Mouse (Mus musculus) bone marrow, adult 2 months (tissue): ENCODE measurements around the gene Rasgrp3. TPM values are rescaled to one million over a fixed set of nuclear protein-coding genes. Genes with fewer than 3 reads are reported as not detected.

Experiments
- H3K27ac ChIP-seq: fragments of 200-500 bp; 2 replicates; pipeline ENCODE4 v1.5.1; 2012; ENCODE audit warnings: low read depth, mild to moderate bottlenecking, control low read depth, inconsistent platforms, low read length; ENCODE audit not compliant: control insufficient read depth, poor library complexity, insufficient read depth
- H3K4me1 ChIP-seq: fragments of 200-500 bp; 2 replicates; pipeline ENCODE4 v1.6.1; 2011; ENCODE audit warnings: low read length; ENCODE audit not compliant: control insufficient read depth, insufficient read depth
- H3K4me3 ChIP-seq: fragments of 200-500 bp; replicated peaks from 2 replicates; pipeline ENCODE3; 2011; ENCODE audit warnings: mild to moderate bottlenecking, low read depth, low read length, control low read depth; ENCODE audit not compliant: control insufficient read depth
- CTCF ChIP-seq: fragments of 200-500 bp; IDR thresholded peaks from 2 replicates; pipeline ENCODE4 v1.5.1; 2011; ENCODE audit warnings: low read length, control low read depth; ENCODE audit not compliant: control insufficient read depth, insufficient read depth
- POLR2A ChIP-seq: fragments of 200-500 bp; IDR thresholded peaks from 2 replicates; pipeline ENCODE4 v1.6.1; 2011; ENCODE audit warnings: low read depth, mild to moderate bottlenecking, control low read depth, low read length, borderline replicate concordance; ENCODE audit not compliant: control insufficient read depth
- WGBS: fragments of 180-500 bp; shearing (Covaris S2); methylation state at CpG from one replicate; pipeline ENCODE4 v1.1.7; 2018; 5-methylcytosine and 5-hydroxymethylcytosine counted together
- polyA plus RNA-seq: library from polyadenylated mRNA; stranded (reverse); fragments of >200 nt; gene quantifications from 2 replicates; pipeline ENCODE4 v1.2.4, GENCODE M21; 2011; ENCODE audit warnings: low replicate concordance; ENCODE audit not compliant: missing spikeins, insufficient read depth, insufficient read length

Rasgrp3 gene
- polyA plus RNA-seq, 1 experiment: 4.3 TPM

DNA sequence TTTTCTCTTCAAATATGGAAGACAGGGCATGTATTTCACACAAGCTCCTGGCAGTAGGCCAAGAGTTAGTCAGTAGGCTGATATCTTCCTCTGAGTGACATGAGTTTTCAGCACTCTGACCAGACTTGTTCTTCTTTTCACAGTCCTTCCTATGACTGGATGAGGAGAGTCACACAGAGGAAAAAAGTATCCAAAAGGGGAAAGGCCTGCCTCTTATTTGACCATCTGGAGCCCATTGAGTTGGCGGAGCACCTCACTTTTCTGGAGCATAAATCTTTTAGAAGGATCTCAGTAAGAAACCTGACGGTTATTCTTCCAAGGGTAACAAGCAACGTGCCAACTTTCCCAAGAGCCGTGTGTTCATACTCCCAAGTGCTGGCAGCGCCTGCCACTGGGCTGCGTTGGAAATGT is 62.5 kb downstream of the Rasgrp3 start:
- TF ChIP-seq CTCF (no peak), POLR2A (no peak)
- 80% methylated on average over 6 of the region's 6 CpGs for WGBS
- H3K4me3 ChIP-seq: no peak overlapping the region
- no peak overlapping the region for H3K27ac ChIP-seq
- H3K4me1 ChIP-seq: no peaks in the 10 kb centered on the region

GRCm38 (mm10) chr17:75503031-75503430 is 67.3 kb downstream of the Rasgrp3 start:
- no peak overlapping the region for H3K4me3 ChIP-seq
- WGBS: 77% methylated on average over 3 of the region's 3 CpGs
- no peak overlapping the region for H3K27ac ChIP-seq
- TF ChIP-seq CTCF (no peak), POLR2A (no peak)
- H3K4me1 ChIP-seq: peaks cover 1% of the 10 kb centered on the region; the same call in 1 of the 2 replicates

DNA sequence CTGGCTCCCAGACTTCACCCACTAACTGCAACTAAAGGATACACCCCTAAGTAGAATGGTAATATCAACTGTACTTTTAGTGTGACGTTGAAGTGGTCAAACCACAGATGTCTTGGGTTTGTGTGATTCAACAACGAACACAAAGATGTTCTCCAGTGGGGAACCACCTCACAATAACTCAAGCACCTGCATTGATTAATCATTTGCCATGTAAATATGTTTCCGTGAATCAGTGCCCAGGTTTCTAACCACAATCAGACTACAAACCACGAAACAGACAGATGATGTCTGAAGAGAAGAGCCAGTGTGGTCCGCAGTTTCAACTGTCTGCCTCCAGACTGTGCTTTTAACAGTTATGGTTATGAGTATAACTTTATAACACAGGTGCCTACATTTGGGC is 69.4 kb downstream of the Rasgrp3 start:
- H3K4me1 ChIP-seq: peaks cover 1% of the 10 kb centered on the region; the same call in 1 of the 2 replicates
- WGBS: 59% methylated on average over 5 of the region's 5 CpGs
- TF ChIP-seq CTCF (no peak), POLR2A (no peak)
- no peak overlapping the region for H3K4me3 ChIP-seq
- no peak overlapping the region for H3K27ac ChIP-seq

DNA sequence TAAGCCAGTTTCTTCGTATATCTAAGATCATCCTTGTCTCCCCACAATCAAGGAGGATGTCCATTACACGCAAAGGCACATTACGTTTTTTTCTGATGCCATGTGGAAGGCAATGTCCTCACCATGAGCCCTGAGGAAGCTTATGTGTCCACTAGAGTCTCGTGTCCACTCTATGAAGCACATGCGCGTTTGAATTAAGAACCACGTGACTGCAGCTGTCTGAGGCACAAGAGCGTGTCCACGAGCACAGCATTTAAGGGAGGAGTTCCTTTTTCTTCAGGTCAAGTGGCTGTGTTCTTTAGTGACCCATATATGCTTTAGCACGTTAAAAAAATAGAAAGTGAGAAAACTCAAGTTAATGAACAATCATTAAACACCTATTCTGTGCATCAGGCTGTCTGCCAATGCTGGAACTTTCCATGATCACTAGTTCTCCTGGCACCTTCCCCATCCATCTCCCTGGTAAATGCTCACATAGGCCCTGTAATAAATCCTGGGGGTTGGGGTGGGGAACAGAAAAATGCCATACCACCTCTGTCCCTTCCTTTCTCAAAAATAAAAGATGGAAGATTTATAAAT is 70.5 kb downstream of the Rasgrp3 start:
- Histone ChIP-seq H3K4me3 (no peak overlapping the region), H3K4me1 (peaks cover 1% of the 10 kb centered on the region; the same call in 1 of the 2 replicates), H3K27ac (no peak overlapping the region)
- 77% methylated on average over 10 of the region's 10 CpGs for WGBS
- TF ChIP-seq CTCF (no peak), POLR2A (no peak)

- WGBS: 76% methylated on average over 10 of the region's 10 CpGs
Measured at GRCm38 (mm10) chr17:75506708-75507641, 71.3 kb downstream of the Rasgrp3 start.

DNA sequence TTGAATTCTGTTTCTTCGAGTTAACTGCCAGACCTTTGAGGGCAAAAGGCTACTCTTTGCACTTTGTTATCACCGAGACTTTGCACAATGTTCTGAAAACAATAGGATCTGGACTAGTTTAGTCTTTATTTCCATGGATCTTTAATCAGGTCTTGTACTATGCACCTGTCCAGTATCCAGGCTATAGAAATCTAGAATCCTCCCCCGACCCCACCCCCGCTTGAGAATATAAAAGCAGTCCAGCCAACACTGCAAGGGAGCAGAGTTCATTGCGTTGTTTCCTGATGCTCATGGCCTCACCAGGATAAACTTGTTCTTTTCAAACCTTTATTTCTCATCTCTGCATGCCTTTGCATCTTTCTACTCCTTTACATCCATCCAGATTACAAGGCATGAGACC is 73.6 kb downstream of the Rasgrp3 start:
- H3K27ac ChIP-seq: no peak overlapping the region
- no peak overlapping the region for H3K4me3 ChIP-seq
- peaks cover 1% of the 10 kb centered on the region; the same call in 1 of the 2 replicates for H3K4me1 ChIP-seq
- TF ChIP-seq CTCF (no peak), POLR2A (no peak)
- 85% methylated on average over 5 of the region's 5 CpGs for WGBS

More at GRCm38 (mm10) chr17:75506708-75507641, 71.3 kb downstream of the Rasgrp3 start:
- H3K4me1 ChIP-seq: peaks cover 1% of the 10 kb centered on the region; the same call in 1 of the 2 replicates
- TF ChIP-seq POLR2A (no peak), CTCF (no peak)
- H3K27ac ChIP-seq: no peak overlapping the region
- H3K4me3 ChIP-seq: no peak overlapping the region

GRCm38 (mm10) chr17:75516591-75516990 is 80.9 kb downstream of the Rasgrp3 start:
- WGBS: 72% methylated on average over 4 of the region's 4 CpGs
- TF ChIP-seq POLR2A (no peak), CTCF (no peak)
- no peak overlapping the region for H3K27ac ChIP-seq

More at GRCm38 (mm10) chr17:75516591-75516990, 80.9 kb downstream of the Rasgrp3 start:
- Histone ChIP-seq H3K4me3 (no peak overlapping the region), H3K4me1 (no peaks in the 10 kb centered on the region; the same call in 1 of the 2 replicates)
